Mouse (Mus musculus): ENCODE measurements at regions not wholly inside any gene's neighbourhood (a gene's known extent, or its start where the extent isn't known, plus 50 kb on each side); places are given as distances from the start of the nearest gene placed in this dataset.

GRCm38 (mm10) chr1:147996591-147996990 is 1502.0 kb downstream of the Brinp3 start:
- DNase-seq (ENCODE audit: low spot score in 2 of 2) = no peak
- no peak overlapping the region for H3K4me3 ChIP-seq
- no peak overlapping the region for H3K27ac ChIP-seq
- no peak for TF ChIP-seq CTCF (conservative IDR thresholded peaks at IDR 0.05)

- Histone ChIP-seq H3K4me3 (no peak overlapping the region), H3K27ac (no peak overlapping the region)
- no peak for DNase-seq (ENCODE audit: low spot score in 2 of 2)
- no peak for TF ChIP-seq CTCF (conservative IDR thresholded peaks at IDR 0.05)
These were observed 1539.3 kb downstream of the Brinp3 start for GRCm38 (mm10) chr1:148033851-148034250.

GRCm38 (mm10) chr1:148051876-148052275 is 1557.3 kb downstream of the Brinp3 start:
- DNase-seq (ENCODE audit: low spot score in 2 of 2) = peak in 1 of 2 experiments; percentile 5
- TF ChIP-seq CTCF (conservative IDR thresholded peaks at IDR 0.05) = no peak
- H3K27ac ChIP-seq = no peak overlapping the region

More at GRCm38 (mm10) chr1:148051876-148052275, 1557.3 kb downstream of the Brinp3 start:
- H3K4me3 ChIP-seq = no peak overlapping the region
